Mouse (Mus musculus) heart, embryonic 14.5 days (tissue): Measurements from ENCODE around the gene Bex4. TPM values are rescaled to one million over a fixed set of nuclear protein-coding genes. Genes with fewer than 3 reads are reported as not detected.

ENCODE experiments used
- microRNA-seq: library from miRNA; unstranded; fragments of <30 nt; microRNA quantifications from one replicate; pipeline ENCODE4, GENCODE M21; 2016
- polyA plus RNA-seq: library from polyadenylated mRNA; unstranded; fragments of >200 nt; fragmentation: Nextera tagmentation; extraction: Ambion mirVana; gene quantifications from 2 replicates; pipeline ENCODE4 v1.2.1, GENCODE M21; 2014

Gene Bex4
- polyA plus RNA-seq, 1 experiment from 2014 or later = 217 TPM

Small RNAs within 50 kb of the gene (microRNA-seq; reads per million reads assigned to microRNA genes)
- gene Mir6383 = not detected

Other genes with a start within 250 kb of the Bex4 start
- gene Arxes2, start 145.2 kb upstream of the Bex4 start, polyA plus RNA-seq = 74.2 and 78.4 TPM in 2 replicates
- 27.5 and 27.6 TPM in 2 replicates for gene Arxes1, start 105.6 kb upstream of the Bex4 start, polyA plus RNA-seq
- 13.5 and 18.9 TPM in 2 replicates for gene Bex2, start 70.8 kb upstream of the Bex4 start, polyA plus RNA-seq
- 0.42 and 0.59 TPM in 2 replicates for gene Nxf3, start 53.7 kb upstream of the Bex4 start, polyA plus RNA-seq
- 263 and 279 TPM in 2 replicates for gene Tceal8, start 33.3 kb downstream of the Bex4 start, polyA plus RNA-seq
- 5.6 and 6.9 TPM in 2 replicates for gene Tceal5, start 64.9 kb downstream of the Bex4 start, polyA plus RNA-seq
- gene Tceal7, start 75.8 kb downstream of the Bex4 start, polyA plus RNA-seq = 16.0 and 16.7 TPM in 2 replicates
- gene Bex1, start 76.5 kb downstream of the Bex4 start, polyA plus RNA-seq = 232 and 239 TPM in 2 replicates
- gene Tceal9, start 106.1 kb downstream of the Bex4 start, polyA plus RNA-seq = 488 and 515 TPM in 2 replicates
- gene Bex3, start 131.3 kb downstream of the Bex4 start, polyA plus RNA-seq = 499 and 525 TPM in 2 replicates